Mouse (Mus musculus) thymus, postnatal 14 days (tissue): ENCODE measurements at regions not wholly inside any gene's neighbourhood (a gene's known extent, or its start where the extent isn't known, plus 50 kb on each side); places are given as distances from the start of the nearest gene placed in this dataset.
"Not testable (repeated sequence)": the region's sequence is repeated elsewhere in the genome, so short reads cannot be mapped to it uniquely, and the experiment has no call there.

Experiments
- DNase-seq: peaks from one replicate; pipeline ENCODE4 v3.0.0; 2021

- no peak for DNase-seq
Observed at GRCm38 (mm10) chr5:91822844-91823576, 139.9 kb downstream of the Rchy1 start.

GRCm38 (mm10) chr5:91818800-91819199, 144.1 kb downstream of the Rchy1 start:
- DNase-seq: no peak

GRCm38 (mm10) chr5:91818195-91818594, 144.7 kb downstream of the Rchy1 start:
- no peak for DNase-seq

GRCm38 (mm10) chr5:91816376-91816950, 146.4 kb downstream of the Rchy1 start:
- no peak for DNase-seq

- no peak for DNase-seq
Observed at GRCm38 (mm10) chr5:91814956-91815355, 147.9 kb downstream of the Rchy1 start.

- DNase-seq: peak; percentile 58
Observed at GRCm38 (mm10) chr5:91814417-91814762, 148.5 kb downstream of the Rchy1 start.

GRCm38 (mm10) chr5:91813547-91814416, 149.1 kb downstream of the Rchy1 start:
- DNase-seq: no peak

GRCm38 (mm10) chr5:91807070-91808065, 155.5 kb downstream of the Rchy1 start:
- peak; percentile 34 for DNase-seq

- no peak for DNase-seq
Observed at GRCm38 (mm10) chr5:91801297-91801980, 161.4 kb downstream of the Rchy1 start.

- no peak for DNase-seq
Observed at GRCm38 (mm10) chr5:91797362-91797761, 165.5 kb downstream of the Rchy1 start.

GRCm38 (mm10) chr5:91792732-91793131, 170.1 kb downstream of the Rchy1 start:
- DNase-seq: no peak

- no peak for DNase-seq
Observed at GRCm38 (mm10) chr5:91790412-91790811, 172.5 kb downstream of the Rchy1 start.

GRCm38 (mm10) chr5:91783966-91784365, 178.9 kb downstream of the Rchy1 start:
- no peak for DNase-seq

- no peak for DNase-seq
Observed at GRCm38 (mm10) chr5:91776971-91777370, 185.9 kb downstream of the Rchy1 start.

- no peak for DNase-seq
Observed at GRCm38 (mm10) chr5:91774065-91774464, 188.8 kb downstream of the Rchy1 start.

- no peak for DNase-seq
Observed at GRCm38 (mm10) chr5:91767886-91768285, 195.0 kb downstream of the Rchy1 start.

- DNase-seq: no peak
Observed at GRCm38 (mm10) chr5:91767060-91767459, 195.8 kb downstream of the Rchy1 start.

GRCm38 (mm10) chr5:91764621-91765020, 198.2 kb downstream of the Rchy1 start:
- DNase-seq: no peak

GRCm38 (mm10) chr5:91762589-91762988, 200.3 kb downstream of the Rchy1 start:
- no peak for DNase-seq

- no peak for DNase-seq
Observed at GRCm38 (mm10) chr5:91755958-91756357, 206.9 kb downstream of the Rchy1 start.

GRCm38 (mm10) chr5:91752846-91753245, 210.0 kb downstream of the Rchy1 start:
- not testable (repeated sequence) for DNase-seq

- DNase-seq: no peak
Observed at GRCm38 (mm10) chr5:91751168-91751567, 211.7 kb downstream of the Rchy1 start.
